Mouse (Mus musculus): ENCODE measurements around the gene Nin.

DNA sequence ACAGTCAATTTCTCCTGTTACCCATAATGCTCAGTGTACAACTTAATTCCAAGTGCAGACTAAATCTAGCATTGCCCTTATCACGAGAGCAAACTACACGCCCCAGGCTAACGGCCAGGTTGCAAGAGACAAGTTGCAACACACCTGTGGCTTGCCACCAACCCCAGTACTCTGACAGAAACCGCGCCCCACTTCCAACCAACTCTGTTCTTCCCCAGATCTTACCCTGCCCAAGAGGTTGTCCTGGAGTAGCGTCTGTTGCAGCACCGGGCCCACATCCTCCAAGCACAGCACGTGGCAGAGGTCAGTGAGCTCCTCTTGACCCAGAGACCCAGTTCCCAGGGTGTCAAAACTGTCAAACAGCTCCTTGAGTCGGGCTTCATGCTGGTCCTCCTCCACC lies 11.1 kb downstream of the Nin start:
- no peak for TF ChIP-seq CTCF (IDR thresholded peaks at IDR 0.05; ENCODE audit: extremely low read depth, insufficient read depth, insufficient read length, insufficient replicate concordance)
- no peak for TF ChIP-seq POLR2A (IDR thresholded peaks at IDR 0.05; ENCODE audit: low read depth, low read length)

All from spleen, adult 2 months (tissue).